Mouse (Mus musculus) kidney, postnatal 0 days (tissue): ENCODE measurements around the gene Olfr651. TPM values are rescaled to one million over a fixed set of nuclear protein-coding genes. Genes with fewer than 3 reads are reported as not detected.
"Not testable (repeated sequence)": the region's sequence is repeated elsewhere in the genome, so short reads cannot be mapped to it uniquely, and the experiment has no call there.

Experiments
- ATAC-seq: fragments of 200-750 bp; cut with Nextera tagmentation; replicated peaks from 2 replicates; pipeline ENCODE4 v1.8.0; 2017; ENCODE audit warnings: low read depth, moderate number of reproducible peaks, moderate TSS enrichment, moderate library complexity; ENCODE audit not compliant: low FRiP score
- DNase-seq: peaks from one replicate; pipeline ENCODE4 v3.0.0-alpha.2; 2016; ENCODE audit warnings: low spot score
- H3K27ac ChIP-seq: fragments of 300-500 bp; sonication (generic); 2 replicates; pipeline ENCODE4 v1.5.1; 2014; ENCODE audit warnings: mild to moderate bottlenecking
- H3K27me3 ChIP-seq: fragments of 300-500 bp; sonication (generic); 2 replicates; pipeline ENCODE4 v1.6.1; 2014; ENCODE audit warnings: low read length, mixed read lengths; ENCODE audit not compliant: insufficient read depth
- H3K36me3 ChIP-seq: fragments of 300-500 bp; sonication (generic); 2 replicates; pipeline ENCODE4 v1.6.1; 2014; ENCODE audit warnings: low read length, mixed read lengths; ENCODE audit not compliant: insufficient read depth
- H3K4me1 ChIP-seq: fragments of 300-500 bp; sonication (generic); replicated peaks from 2 replicates; pipeline ENCODE4 v1.6.1; 2014; ENCODE audit warnings: antibody characterized with exemption, low read length, mixed read lengths; ENCODE audit not compliant: insufficient read depth
- H3K4me2 ChIP-seq: fragments of 300-500 bp; sonication (generic); 2 replicates; pipeline ENCODE4 v1.6.1; 2014; ENCODE audit warnings: mild to moderate bottlenecking, low read length, moderate library complexity, mixed read lengths
- H3K4me3 ChIP-seq: fragments of 300-500 bp; sonication (generic); replicated peaks from 2 replicates; pipeline ENCODE4 v1.5.1; 2014; ENCODE audit warnings: low read depth, low read length
- H3K9ac ChIP-seq: fragments of 300-500 bp; sonication (generic); 2 replicates; pipeline ENCODE4 v1.6.1; 2014; ENCODE audit warnings: low read depth, low read length
- H3K9me3 ChIP-seq: fragments of 300-500 bp; sonication (generic); replicated peaks from 2 replicates; pipeline ENCODE4 v1.6.1; 2016; ENCODE audit warnings: low read length, inconsistent platforms, mixed read lengths
- CTCF ChIP-seq: IDR thresholded peaks from 2 replicates; pipeline ENCODE4 v1.5.1; 2016; ENCODE audit warnings: antibody characterized with exemption, low read depth, mild to moderate bottlenecking, moderate library complexity
- WGBS: fragments of 180-500 bp; shearing (Covaris S2); extraction: QIAGEN DNeasy Blood & Tissue Kit; methylation state at CpG from one replicate; pipeline ENCODE4 v1.1.7; 2014; 5-methylcytosine and 5-hydroxymethylcytosine counted together
- polyA plus RNA-seq: library from polyadenylated mRNA; unstranded; fragments of >200 nt; fragmentation: Nextera tagmentation; extraction: Ambion mirVana; gene quantifications from 2 replicates; pipeline ENCODE4 v1.2.1, GENCODE M21; 2015

Olfr651 gene
- polyA plus RNA-seq: not detected in 2 replicates

GRCm38 (mm10) chr7:104549833-104550232, at the start of gene Olfr651:
Olfr651 (plus strand) TSS chr7:104550133.
- Histone ChIP-seq H3K4me2 (no peak within 1 kb of the TSS), H3K27ac (no peak within 1 kb of the TSS), H3K4me1 (no peaks in the 10 kb centered on the region), H3K4me3 (no peak within 1 kb of the TSS), H3K27me3 (no peaks in the 10 kb centered on the region), H3K9ac (no peak within 1 kb of the TSS), H3K9me3 (no peaks in the 10 kb centered on the region), H3K36me3 (no peaks in the 10 kb centered on the region)
- WGBS: 79% methylated on average over 5 of the region's 5 CpGs
- ATAC-seq (no peak), DNase-seq (no peak)
- no peak for TF ChIP-seq CTCF

- 50% methylated on average over 6 of the region's 6 CpGs for WGBS
- H3K9me3 ChIP-seq, H3K4me2 ChIP-seq, H3K4me3 ChIP-seq, H3K4me1 ChIP-seq, H3K27me3 ChIP-seq, H3K27ac ChIP-seq, ATAC-seq, DNase-seq, H3K9ac ChIP-seq, H3K36me3 ChIP-seq: not testable (repeated sequence)
Measured at GRCm38 (mm10) chr7:104501186-104501585, 48.7 kb upstream of the Olfr651 start.

GRCm38 (mm10) chr7:104501589-104502371, 48.2 kb upstream of the Olfr651 start:
- DNase-seq (peak; percentile 3), ATAC-seq (peak; percentile 82)
- Histone ChIP-seq H3K9ac (peak overlapping the region; percentile 50; the same call in 1 of the 2 replicates), H3K27ac (no peak overlapping the region), H3K4me2 (peak overlapping the region; percentile 67), H3K4me1 (no peaks in the 10 kb centered on the region), H3K4me3 (peak overlapping the region; percentile 43), H3K36me3 (no peaks in the 10 kb centered on the region), H3K27me3 (no peaks in the 10 kb centered on the region), H3K9me3 (no peaks in the 10 kb centered on the region)
- 3% methylated on average over 52 of the region's 59 CpGs for WGBS
- no peak for TF ChIP-seq CTCF

GRCm38 (mm10) chr7:104507421-104508065, 42.4 kb upstream of the Olfr651 start, which contains the start of gene Trim30d:
Trim30d (minus strand) TSS chr7:104507849.
- ATAC-seq (peak; percentile 43; the same call in 1 of the 2 replicates), DNase-seq (peak; percentile 28)
- H3K4me2 ChIP-seq, H3K36me3 ChIP-seq, H3K9ac ChIP-seq, H3K4me1 ChIP-seq, H3K27ac ChIP-seq, H3K9me3 ChIP-seq, H3K27me3 ChIP-seq, H3K4me3 ChIP-seq: not testable (repeated sequence)
- peak; percentile 47; the same call in 1 of the 2 replicates for TF ChIP-seq CTCF

- no peaks in the 10 kb centered on the region for H3K36me3 ChIP-seq
- no peak for TF ChIP-seq CTCF
- ATAC-seq (no peak), DNase-seq (no peak)
- H3K9me3 ChIP-seq: no peaks in the 10 kb centered on the region
- 71% methylated on average over 1 of the region's 1 CpGs for WGBS
- H3K4me1 ChIP-seq: no peaks in the 10 kb centered on the region
- no peak overlapping the region for H3K27ac ChIP-seq
- no peaks in the 10 kb centered on the region for H3K27me3 ChIP-seq
- no peak overlapping the region for H3K9ac ChIP-seq
- no peak overlapping the region for H3K4me2 ChIP-seq
- H3K4me3 ChIP-seq: no peak overlapping the region
Measured at GRCm38 (mm10) chr7:104552700-104553099, 2.8 kb downstream of the Olfr651 start.

GRCm38 (mm10) chr7:104560601-104561000, 10.7 kb downstream of the Olfr651 start, which contains the start of gene Olfr652:
Olfr652 (plus strand) TSS chr7:104560901.
- no peak within 1 kb of the TSS for H3K9ac ChIP-seq
- no peak for TF ChIP-seq CTCF
- no peak for ATAC-seq
- no peaks in the 10 kb centered on the region for H3K9me3 ChIP-seq
- no peak within 1 kb of the TSS for H3K4me3 ChIP-seq
- DNase-seq: no peak
- no peak within 1 kb of the TSS for H3K27ac ChIP-seq
- no peaks in the 10 kb centered on the region for H3K27me3 ChIP-seq
- no peak within 1 kb of the TSS for H3K4me2 ChIP-seq
- no peaks in the 10 kb centered on the region for H3K4me1 ChIP-seq
- no peaks in the 10 kb centered on the region for H3K36me3 ChIP-seq
